Mouse (Mus musculus): ENCODE results near the gene Cyp27b1.

DNA sequence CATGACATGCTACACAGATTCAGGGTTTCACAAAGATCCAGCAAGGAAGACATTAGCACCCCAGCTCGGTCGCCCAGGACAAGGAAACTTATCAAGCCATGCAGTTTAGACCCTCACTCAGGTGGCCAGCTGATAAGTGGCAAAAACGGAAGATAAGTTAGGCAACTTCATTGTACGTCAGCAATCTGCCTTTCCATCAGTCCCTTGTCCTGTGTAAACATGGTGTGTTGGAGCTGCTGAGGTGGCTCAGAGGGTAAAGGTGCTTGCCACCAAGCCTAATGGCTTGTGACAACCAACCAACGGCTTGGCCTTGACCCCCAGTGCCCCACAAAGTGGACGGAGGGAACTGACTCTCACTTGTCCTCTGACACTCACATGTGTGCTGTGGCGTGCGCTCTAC, 52.4 kb downstream of the Cyp27b1 start:
- TF ChIP-seq CTCF (IDR thresholded peaks at IDR 0.05; ENCODE audit: borderline replicate concordance, control insufficient read depth, extremely low read depth, insufficient read depth, low read length, poor library complexity) (no peak), POLR2A (IDR thresholded peaks at IDR 0.05; ENCODE audit: control insufficient read depth, extremely low read depth, insufficient read depth, low read length, poor library complexity) (no peak)

Data from thymus, adult 2 months (tissue).